Mouse (Mus musculus) limb, embryonic 14.5 days (tissue): ENCODE results near the gene Pbx3. TPM values are rescaled to one million over a fixed set of nuclear protein-coding genes. Genes with fewer than 3 reads are reported as not detected.

ENCODE experiments used
- ATAC-seq: fragments of 200-750 bp; cut with Nextera tagmentation; 2 replicates; pipeline ENCODE4 v1.8.0; 2017; ENCODE audit warnings: low read depth, moderate number of reproducible peaks, moderate TSS enrichment; ENCODE audit not compliant: low FRiP score
- DNase-seq: peaks from one replicate; pipeline ENCODE4 v3.0.0-alpha.2; 2015; ENCODE audit warnings: low spot score
- H3K27ac ChIP-seq: fragments of 300-500 bp; sonication (generic); replicated peaks from 2 replicates; pipeline ENCODE4 v1.5.1; 2014; ENCODE audit warnings: low read depth, mild to moderate bottlenecking, low read length, moderate library complexity, mixed read lengths
- H3K27me3 ChIP-seq: fragments of 300-500 bp; sonication (generic); 2 replicates; pipeline ENCODE4 v1.6.1; 2014; ENCODE audit warnings: low read length, mixed read lengths; ENCODE audit not compliant: control insufficient read depth, insufficient read depth
- H3K36me3 ChIP-seq: fragments of 300-500 bp; sonication (generic); 2 replicates; pipeline ENCODE4 v1.6.1; 2014; ENCODE audit warnings: mild to moderate bottlenecking, low read length, moderate library complexity, mixed read lengths; ENCODE audit not compliant: control insufficient read depth, insufficient read depth
- H3K4me1 ChIP-seq: fragments of 300-500 bp; sonication (generic); 2 replicates; pipeline ENCODE4 v1.6.1; 2014; ENCODE audit warnings: antibody characterized with exemption, low read length, mixed read lengths; ENCODE audit not compliant: control insufficient read depth, insufficient read depth
- H3K4me2 ChIP-seq: fragments of 300-500 bp; sonication (generic); replicated peaks from 2 replicates; pipeline ENCODE4 v1.6.1; 2014; ENCODE audit warnings: low read depth, mild to moderate bottlenecking, low read length, moderate library complexity; ENCODE audit not compliant: severe bottlenecking
- H3K4me3 ChIP-seq: fragments of 300-500 bp; sonication (generic); replicated peaks from 2 replicates; pipeline ENCODE4 v1.5.1; 2014; ENCODE audit warnings: low read length
- H3K9ac ChIP-seq: fragments of 300-500 bp; sonication (generic); 2 replicates; pipeline ENCODE4 v1.6.1; 2014; ENCODE audit warnings: mild to moderate bottlenecking, low read depth, low read length, moderate library complexity; ENCODE audit not compliant: severe bottlenecking
- H3K9me3 ChIP-seq: fragments of 300-500 bp; sonication (generic); 2 replicates; pipeline ENCODE4 v1.6.1; 2016; ENCODE audit warnings: low read length; ENCODE audit not compliant: control insufficient read depth
- POLR2A ChIP-seq: fragments of 200-500 bp; IDR thresholded peaks from 2 replicates; pipeline ENCODE4 v1.8.0; 2012; ENCODE audit warnings: inconsistent platforms, mild to moderate bottlenecking, moderate library complexity, borderline replicate concordance; ENCODE audit not compliant: insufficient read depth, insufficient read length; ENCODE audit errors: extremely low read depth
- WGBS: fragments of 180-500 bp; shearing (Covaris S2); extraction: QIAGEN DNeasy Blood & Tissue Kit; methylation state at CpG from one replicate; pipeline ENCODE4 v1.1.7; 2014; 5-methylcytosine and 5-hydroxymethylcytosine counted together
- polyA plus RNA-seq, 2 experiments: library from polyadenylated mRNA; depleted of rRNA in 1 of 2; stranded (reverse) in 1 of 2; unstranded in 1 of 2; fragments of >200 nt; fragmentation: Nextera tagmentation in 1 of 2; extraction: Ambion mirVana in 1 of 2; gene quantifications; 2 replicates each; pipeline versions ENCODE4 v1.2.1 to v1.2.3; 2012 to 2014

Pbx3 gene
- polyA plus RNA-seq, 2 experiments: 25.0 to 34.7 TPM

GRCm38 (mm10) chr2:34235467-34236075 lies 137.4 kb downstream of the Pbx3 start:
- Histone ChIP-seq H3K4me3 (no peak overlapping the region), H3K36me3 (no peaks in the 10 kb centered on the region), H3K9ac (no peak overlapping the region), H3K27ac (no peak overlapping the region), H3K4me1 (peaks cover 23% of the 10 kb centered on the region), H3K9me3 (no peaks in the 10 kb centered on the region), H3K4me2 (no peak overlapping the region), H3K27me3 (no peaks in the 10 kb centered on the region; the same call in 1 of the 2 replicates)
- TF ChIP-seq POLR2A: no peak
- no peak for DNase-seq
- no peak for ATAC-seq
- 22% methylated on average over 8 of the region's 8 CpGs for WGBS

- Histone ChIP-seq H3K4me3 (no peak overlapping the region), H3K9ac (no peak overlapping the region), H3K4me1 (peaks cover 27% of the 10 kb centered on the region), H3K4me2 (no peak overlapping the region), H3K36me3 (no peaks in the 10 kb centered on the region), H3K27me3 (no peaks in the 10 kb centered on the region; the same call in 1 of the 2 replicates), H3K9me3 (no peaks in the 10 kb centered on the region), H3K27ac (no peak overlapping the region)
- WGBS: 26% methylated on average over 1 of the region's 1 CpGs
- ATAC-seq: no peak
- no peak for DNase-seq
- TF ChIP-seq POLR2A: no peak
Measured at GRCm38 (mm10) chr2:34234274-34234673, 138.7 kb downstream of the Pbx3 start.

GRCm38 (mm10) chr2:34233271-34233670 lies 139.7 kb downstream of the Pbx3 start:
- Histone ChIP-seq H3K4me2 (no peak overlapping the region), H3K9me3 (no peaks in the 10 kb centered on the region), H3K4me3 (no peak overlapping the region), H3K9ac (no peak overlapping the region), H3K4me1 (peaks cover 27% of the 10 kb centered on the region), H3K36me3 (no peaks in the 10 kb centered on the region), H3K27ac (no peak overlapping the region), H3K27me3 (no peaks in the 10 kb centered on the region; the same call in 1 of the 2 replicates)
- WGBS: 56% methylated on average over 5 of the region's 5 CpGs
- no peak for ATAC-seq
- no peak for DNase-seq
- no peak for TF ChIP-seq POLR2A

- peaks cover 16% of the 10 kb centered on the region for H3K4me1 ChIP-seq
- H3K4me3 ChIP-seq: no peak overlapping the region
- no peak overlapping the region for H3K9ac ChIP-seq
- WGBS: 67% methylated on average over 4 of the region's 4 CpGs
- ATAC-seq (no peak), DNase-seq (no peak)
- no peak overlapping the region for H3K27ac ChIP-seq
- H3K36me3 ChIP-seq: no peaks in the 10 kb centered on the region
- no peaks in the 10 kb centered on the region for H3K27me3 ChIP-seq
- H3K9me3 ChIP-seq: no peaks in the 10 kb centered on the region
- TF ChIP-seq POLR2A: no peak
- no peak overlapping the region for H3K4me2 ChIP-seq
Measured at GRCm38 (mm10) chr2:34227688-34228087, 145.3 kb downstream of the Pbx3 start.

- DNase-seq: no peak
- TF ChIP-seq POLR2A: no peak
- WGBS: 39% methylated on average over 6 of the region's 6 CpGs
Measured at GRCm38 (mm10) chr2:34225470-34225869, 147.5 kb downstream of the Pbx3 start.

GRCm38 (mm10) chr2:34221477-34221876 lies 151.5 kb downstream of the Pbx3 start:
- Histone ChIP-seq H3K4me3 (no peak overlapping the region), H3K27me3 (no peaks in the 10 kb centered on the region), H3K4me1 (0 out of 2 replicates have a peak, but pooled peaks cover 1% of the 10 kb centered on the region), H3K9me3 (no peaks in the 10 kb centered on the region), H3K36me3 (no peaks in the 10 kb centered on the region), H3K27ac (no peak overlapping the region), H3K4me2 (no peak overlapping the region), H3K9ac (no peak overlapping the region)
- no peak for DNase-seq
- 94% methylated on average over 3 of the region's 3 CpGs for WGBS
- no peak for ATAC-seq
- no peak for TF ChIP-seq POLR2A

More at GRCm38 (mm10) chr2:34225470-34225869, 147.5 kb downstream of the Pbx3 start:
- no peaks in the 10 kb centered on the region for H3K36me3 ChIP-seq
- no peak overlapping the region for H3K27ac ChIP-seq
- H3K4me1 ChIP-seq: 0 out of 2 replicates have a peak, but pooled peaks cover 8% of the 10 kb centered on the region
- no peak overlapping the region for H3K4me2 ChIP-seq
- no peak overlapping the region for H3K9ac ChIP-seq
- ATAC-seq: no peak
- no peaks in the 10 kb centered on the region for H3K27me3 ChIP-seq
- H3K9me3 ChIP-seq: no peaks in the 10 kb centered on the region
- no peak overlapping the region for H3K4me3 ChIP-seq
